Mouse (Mus musculus) induced T-regulatory cell, adult 2 months (primary cell): Measurements from ENCODE around the gene Gm20696.

Experiments
- DNase-seq: peaks from one replicate; pipeline ENCODE4 v3.0.0-alpha.2; 2012; ENCODE audit warnings: low read depth

The Gm20696 gene

GRCm38 (mm10) chr6:99282866-99283657 lies 383.5 kb downstream of the Gm20696 start:
- DNase-seq = peak; percentile 55

- no peak for DNase-seq
Measured at GRCm38 (mm10) chr6:99281433-99281832, 385.2 kb downstream of the Gm20696 start.

GRCm38 (mm10) chr6:99280619-99281018 lies 386.0 kb downstream of the Gm20696 start:
- DNase-seq = no peak

GRCm38 (mm10) chr6:99277251-99277650 lies 389.3 kb downstream of the Gm20696 start:
- DNase-seq = no peak

GRCm38 (mm10) chr6:99276297-99276653 lies 390.3 kb downstream of the Gm20696 start:
- DNase-seq = no peak

- peak; percentile 59 for DNase-seq
Measured at GRCm38 (mm10) chr6:99275381-99276296, 391.0 kb downstream of the Gm20696 start.

GRCm38 (mm10) chr6:99274667-99275066 lies 391.9 kb downstream of the Gm20696 start:
- peak; percentile 82 for DNase-seq

GRCm38 (mm10) chr6:99274222-99274621 lies 392.4 kb downstream of the Gm20696 start:
- DNase-seq = no peak

- no peak for DNase-seq
Measured at GRCm38 (mm10) chr6:99273177-99273576, 393.4 kb downstream of the Gm20696 start.

GRCm38 (mm10) chr6:99272174-99272573 lies 394.4 kb downstream of the Gm20696 start:
- DNase-seq = no peak

GRCm38 (mm10) chr6:99271741-99272140 lies 394.9 kb downstream of the Gm20696 start:
- no peak for DNase-seq

GRCm38 (mm10) chr6:99269921-99270320 lies 396.7 kb downstream of the Gm20696 start:
- peak; percentile 76 for DNase-seq

GRCm38 (mm10) chr6:99268171-99269061 lies 398.2 kb downstream of the Gm20696 start:
- no peak for DNase-seq

GRCm38 (mm10) chr6:99265945-99266656 lies 400.5 kb downstream of the Gm20696 start:
- peak; percentile 60 for DNase-seq

GRCm38 (mm10) chr6:99265173-99265572 lies 401.4 kb downstream of the Gm20696 start:
- DNase-seq = no peak

GRCm38 (mm10) chr6:99264192-99265093 lies 402.2 kb downstream of the Gm20696 start:
- peak; percentile 43 for DNase-seq

- peak; percentile 44 for DNase-seq
Measured at GRCm38 (mm10) chr6:99263886-99264185, 402.8 kb downstream of the Gm20696 start.

- peak; percentile 63 for DNase-seq
Measured at GRCm38 (mm10) chr6:99263061-99263885, 403.3 kb downstream of the Gm20696 start.

- no peak for DNase-seq
Measured at GRCm38 (mm10) chr6:99261737-99262130, 404.9 kb downstream of the Gm20696 start.
